Mouse (Mus musculus) adipose tissue, adult 10 weeks (tissue): ENCODE data around the gene Gmfb. TPM values are rescaled to one million over a fixed set of nuclear protein-coding genes. Genes with fewer than 3 reads are reported as not detected.

Experiments
- polyA plus RNA-seq: library from polyadenylated mRNA; stranded (reverse); fragments of 350-450 nt; fragmentation: Illumina TruSeq; extraction: RNeasy Lipid Tissue Mini Kit (QIAGEN cat#74804); gene quantifications from one replicate; pipeline ENCODE4 v1.2.3, GENCODE M21; 2014; ENCODE audit warnings: low read depth, low replicate concordance

Gene Gmfb
- polyA plus RNA-seq = 49.2 TPM

GRCm38 (mm10) chr14:46821873-46822716 is at the start of gene Gmfb:
Gene Gmfb (minus strand): TSS chr14:46822242.

GRCm38 (mm10) chr14:46831837-46832333 is 9.8 kb upstream of the Gmfb start, which contains the start of gene Cgrrf1:
Gene Cgrrf1 (plus strand): TSS chr14:46832125.

GRCm38 (mm10) chr14:46787787-46788504 is 34.1 kb downstream of the Gmfb start, which contains the start of gene Cnih1:
Gene Cnih1 (minus strand): TSS chr14:46788411.

GRCm38 (mm10) chr14:46760355-46761029 is 61.5 kb downstream of the Gmfb start, which contains the start of gene Cdkn3:
Gene Cdkn3 (plus strand): TSS chr14:46760541.

Other genes with a start within 250 kb of the Gmfb start
- 6.4 TPM for gene Cdkn3, start 61.7 kb downstream of the Gmfb start, polyA plus RNA-seq
- 101 TPM for gene Cnih1, start 33.8 kb downstream of the Gmfb start, polyA plus RNA-seq
- 36.4 TPM for gene Cgrrf1, start 9.9 kb upstream of the Gmfb start, polyA plus RNA-seq
- gene Samd4, start 60.6 kb upstream of the Gmfb start, polyA plus RNA-seq = 10.3 TPM